Mouse (Mus musculus): ENCODE data around the gene Lnpk.

Lnpk gene

DNA sequence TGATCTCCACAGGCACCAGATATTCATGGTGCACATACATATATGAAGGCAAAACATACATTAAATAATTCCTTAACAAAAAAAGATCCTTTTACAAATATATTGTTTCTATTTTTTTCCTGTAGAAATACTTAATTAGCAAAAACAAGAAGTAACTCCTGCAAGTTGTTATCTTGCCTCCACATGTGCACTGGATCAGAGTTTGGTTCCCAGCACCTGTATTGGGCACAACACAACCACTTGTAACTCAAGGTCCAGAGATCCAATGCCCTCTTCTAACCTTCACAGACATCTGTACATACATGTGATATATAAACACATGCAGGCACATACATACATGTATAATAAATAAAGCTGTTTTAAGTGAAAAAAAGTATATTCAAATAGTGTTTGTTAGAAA, 27.3 kb downstream of the Lnpk start:
- no peaks in the 10 kb centered on the region for H3K4me1 ChIP-seq (replicated peaks; ENCODE audit: low read depth, low read length)
- no peaks in the 10 kb centered on the region for H3K9me3 ChIP-seq (ENCODE audit: low read length)
- H3K4me3 ChIP-seq (replicated peaks; ENCODE audit: low read length), result no peak overlapping the region
- H3K36me3 ChIP-seq (ENCODE audit: insufficient read depth, low read length), result 0 out of 2 replicates have a peak, but pooled peaks cover 8% of the 10 kb centered on the region
- no peaks in the 10 kb centered on the region for H3K27me3 ChIP-seq (ENCODE audit: insufficient read depth, low read length)
- no peak for TF ChIP-seq NANOG (IDR thresholded peaks at IDR 0.05; ENCODE audit: borderline replicate concordance, low read length)
- no peak for TF ChIP-seq CTCF (conservative IDR thresholded peaks at IDR 0.05; ENCODE audit: low read length)
- no peak for TF ChIP-seq POU5F1 (IDR thresholded peaks at IDR 0.05; ENCODE audit: borderline replicate concordance, low read length)

DNA sequence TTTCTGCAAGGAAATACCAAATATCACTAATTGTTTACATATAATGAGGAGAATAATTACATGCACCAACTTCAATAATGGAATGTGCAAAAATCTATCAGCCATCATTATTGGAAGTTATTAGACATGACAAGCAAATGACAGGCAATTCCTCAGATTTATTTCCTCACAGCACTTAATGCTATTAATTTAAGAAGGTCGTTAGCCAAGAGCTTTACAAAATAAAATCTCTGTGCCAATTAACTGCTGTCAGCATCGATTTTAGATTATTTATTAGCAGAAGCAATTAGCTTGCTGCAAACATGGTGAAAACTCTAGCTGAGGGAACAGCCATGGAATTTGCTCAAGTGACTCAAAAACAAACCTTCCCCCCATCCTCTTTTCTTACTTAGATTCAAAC, 30.9 kb downstream of the Lnpk start:
- no peaks in the 10 kb centered on the region for H3K9me3 ChIP-seq (ENCODE audit: low read length)
- no peak overlapping the region for H3K4me3 ChIP-seq (replicated peaks; ENCODE audit: low read length)
- no peaks in the 10 kb centered on the region for H3K4me1 ChIP-seq (replicated peaks; ENCODE audit: low read depth, low read length)
- H3K36me3 ChIP-seq (ENCODE audit: insufficient read depth, low read length), result 0 out of 2 replicates have a peak, but pooled peaks cover 5% of the 10 kb centered on the region
- no peaks in the 10 kb centered on the region for H3K27me3 ChIP-seq (ENCODE audit: insufficient read depth, low read length)
- TF ChIP-seq NANOG (IDR thresholded peaks at IDR 0.05; ENCODE audit: borderline replicate concordance, low read length) (no peak), CTCF (conservative IDR thresholded peaks at IDR 0.05; ENCODE audit: low read length) (no peak), POU5F1 (IDR thresholded peaks at IDR 0.05; ENCODE audit: borderline replicate concordance, low read length) (no peak)

DNA sequence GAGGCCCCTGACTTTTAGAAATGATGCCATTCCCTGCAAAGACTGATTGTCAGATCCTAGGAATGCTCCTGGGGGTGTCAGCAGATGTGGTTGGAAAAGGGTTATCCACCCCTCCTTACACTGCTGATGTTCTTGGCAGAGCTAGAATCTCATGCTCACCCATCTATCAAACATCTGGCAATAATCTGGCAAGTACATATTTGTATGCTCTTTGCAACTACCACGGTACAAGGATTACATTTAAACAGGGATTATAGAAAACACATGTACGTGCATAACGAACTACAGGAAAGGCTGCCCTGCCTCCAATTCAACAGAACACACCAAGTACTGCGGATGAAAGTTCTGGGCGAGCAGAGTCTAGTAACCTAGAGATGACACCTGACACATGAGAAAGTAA, 70.9 kb downstream of the Lnpk start:
- no peaks in the 10 kb centered on the region for H3K27me3 ChIP-seq (ENCODE audit: insufficient read depth, low read length)
- H3K36me3 ChIP-seq (ENCODE audit: insufficient read depth, low read length), result no peaks in the 10 kb centered on the region
- H3K9me3 ChIP-seq (ENCODE audit: low read length), result peaks cover 8% of the 10 kb centered on the region
- no peak overlapping the region for H3K4me3 ChIP-seq (replicated peaks; ENCODE audit: low read length)
- TF ChIP-seq CTCF (conservative IDR thresholded peaks at IDR 0.05; ENCODE audit: low read length) (no peak), POU5F1 (IDR thresholded peaks at IDR 0.05; ENCODE audit: borderline replicate concordance, low read length) (no peak), NANOG (IDR thresholded peaks at IDR 0.05; ENCODE audit: borderline replicate concordance, low read length) (no peak)
- H3K4me1 ChIP-seq (replicated peaks; ENCODE audit: low read depth, low read length), result no peaks in the 10 kb centered on the region

- Histone ChIP-seq H3K27me3 (ENCODE audit: insufficient read depth, low read length) (no peaks in the 10 kb centered on the region), H3K4me3 (replicated peaks; ENCODE audit: low read length) (no peak overlapping the region), H3K36me3 (ENCODE audit: insufficient read depth, low read length) (no peaks in the 10 kb centered on the region), H3K4me1 (replicated peaks; ENCODE audit: low read depth, low read length) (no peaks in the 10 kb centered on the region), H3K9me3 (ENCODE audit: low read length) (peaks cover 8% of the 10 kb centered on the region)
- TF ChIP-seq POU5F1 (IDR thresholded peaks at IDR 0.05; ENCODE audit: borderline replicate concordance, low read length) (no peak), CTCF (conservative IDR thresholded peaks at IDR 0.05; ENCODE audit: low read length) (no peak), NANOG (IDR thresholded peaks at IDR 0.05; ENCODE audit: borderline replicate concordance, low read length) (no peak)
These were observed 72.8 kb downstream of the Lnpk start for GRCm38 (mm10) chr2:74506439-74506838.

DNA sequence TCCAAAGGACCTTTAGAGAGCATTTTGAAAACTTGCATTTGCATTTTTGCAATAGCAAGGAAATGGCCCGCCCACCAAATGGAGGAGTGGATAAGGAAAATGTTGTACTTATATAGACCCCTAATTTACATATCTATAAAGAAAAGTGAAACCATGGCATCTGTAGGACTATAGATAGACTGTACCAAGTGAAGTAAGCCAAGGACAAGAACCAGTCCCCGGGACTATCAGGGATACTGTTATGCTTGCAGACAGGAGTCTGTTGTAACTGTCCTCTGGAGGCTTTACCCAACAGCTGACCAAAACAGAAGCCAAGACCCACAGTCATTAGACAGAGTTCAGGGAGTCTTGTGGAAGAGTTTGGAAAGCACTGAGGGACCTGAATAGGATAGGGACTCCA, 78.9 kb downstream of the Lnpk start:
- Histone ChIP-seq H3K4me1 (replicated peaks; ENCODE audit: low read depth, low read length) (no peaks in the 10 kb centered on the region), H3K27me3 (ENCODE audit: insufficient read depth, low read length) (no peaks in the 10 kb centered on the region), H3K9me3 (ENCODE audit: low read length) (no peaks in the 10 kb centered on the region), H3K36me3 (ENCODE audit: insufficient read depth, low read length) (no peaks in the 10 kb centered on the region), H3K4me3 (replicated peaks; ENCODE audit: low read length) (no peak overlapping the region)
- TF ChIP-seq NANOG (IDR thresholded peaks at IDR 0.05; ENCODE audit: borderline replicate concordance, low read length) (no peak), POU5F1 (IDR thresholded peaks at IDR 0.05; ENCODE audit: borderline replicate concordance, low read length) (no peak), CTCF (conservative IDR thresholded peaks at IDR 0.05; ENCODE audit: low read length) (no peak)

DNA sequence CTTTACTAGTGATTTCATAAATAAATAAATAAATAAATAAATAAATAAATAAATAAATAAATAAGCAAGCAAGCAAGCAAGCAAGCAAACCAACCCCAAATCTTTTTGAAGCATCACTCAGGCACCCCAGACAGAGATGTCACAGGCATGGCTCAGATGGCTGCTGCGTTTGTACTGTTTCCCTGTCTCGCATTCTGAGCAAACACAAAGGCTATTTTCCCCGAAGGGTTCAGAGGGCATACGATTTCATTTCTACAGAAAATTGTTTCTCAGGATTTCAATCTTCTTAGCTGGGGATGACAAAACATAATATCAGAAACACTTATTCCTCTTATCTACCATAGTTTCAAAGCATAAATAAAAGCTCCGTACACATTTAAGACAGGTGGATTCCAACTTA, 81.4 kb downstream of the Lnpk start:
- H3K9me3 ChIP-seq (ENCODE audit: low read length), result no peaks in the 10 kb centered on the region
- H3K4me1 ChIP-seq (replicated peaks; ENCODE audit: low read depth, low read length), result no peaks in the 10 kb centered on the region
- no peaks in the 10 kb centered on the region for H3K36me3 ChIP-seq (ENCODE audit: insufficient read depth, low read length)
- H3K4me3 ChIP-seq (replicated peaks; ENCODE audit: low read length), result no peak overlapping the region
- H3K27me3 ChIP-seq (ENCODE audit: insufficient read depth, low read length), result no peaks in the 10 kb centered on the region
- TF ChIP-seq NANOG (IDR thresholded peaks at IDR 0.05; ENCODE audit: borderline replicate concordance, low read length) (no peak), POU5F1 (IDR thresholded peaks at IDR 0.05; ENCODE audit: borderline replicate concordance, low read length) (no peak), CTCF (conservative IDR thresholded peaks at IDR 0.05; ENCODE audit: low read length) (no peak)

DNA sequence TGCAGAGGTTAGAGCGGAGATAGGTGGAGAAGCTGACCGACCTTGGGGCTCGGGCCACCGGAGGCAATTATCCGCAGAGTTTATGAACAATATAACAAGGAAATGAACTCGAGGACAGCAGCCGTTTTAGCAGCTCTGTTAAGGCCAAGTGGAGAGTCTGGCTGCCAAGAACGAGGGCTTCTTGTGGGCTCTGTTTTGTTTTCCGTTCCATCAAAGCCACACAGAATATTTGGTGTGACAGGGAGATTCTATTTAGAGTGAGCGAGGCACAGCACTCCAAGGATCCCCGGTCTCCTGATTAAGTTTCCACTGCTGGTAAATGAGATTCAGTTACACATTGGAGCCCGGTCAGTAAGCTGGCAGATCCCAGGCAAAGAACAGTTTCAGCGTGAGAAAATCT, 87.8 kb downstream of the Lnpk start:
- Histone ChIP-seq H3K4me3 (replicated peaks; ENCODE audit: low read length) (no peak overlapping the region), H3K4me1 (replicated peaks; ENCODE audit: low read depth, low read length) (no peaks in the 10 kb centered on the region), H3K27me3 (ENCODE audit: insufficient read depth, low read length) (no peaks in the 10 kb centered on the region), H3K36me3 (ENCODE audit: insufficient read depth, low read length) (no peaks in the 10 kb centered on the region), H3K9me3 (ENCODE audit: low read length) (no peaks in the 10 kb centered on the region)
- TF ChIP-seq NANOG (IDR thresholded peaks at IDR 0.05; ENCODE audit: borderline replicate concordance, low read length) (no peak), POU5F1 (IDR thresholded peaks at IDR 0.05; ENCODE audit: borderline replicate concordance, low read length) (no peak), CTCF (conservative IDR thresholded peaks at IDR 0.05; ENCODE audit: low read length) (no peak)

- Histone ChIP-seq H3K27me3 (ENCODE audit: insufficient read depth, low read length) (no peaks in the 10 kb centered on the region), H3K9me3 (ENCODE audit: low read length) (no peaks in the 10 kb centered on the region), H3K36me3 (ENCODE audit: insufficient read depth, low read length) (no peaks in the 10 kb centered on the region), H3K4me3 (replicated peaks; ENCODE audit: low read length) (no peak overlapping the region), H3K4me1 (replicated peaks; ENCODE audit: low read depth, low read length) (no peaks in the 10 kb centered on the region)
- TF ChIP-seq CTCF (conservative IDR thresholded peaks at IDR 0.05; ENCODE audit: low read length), result no peak
These were observed 89.0 kb downstream of the Lnpk start for GRCm38 (mm10) chr2:74490186-74490585.

DNA sequence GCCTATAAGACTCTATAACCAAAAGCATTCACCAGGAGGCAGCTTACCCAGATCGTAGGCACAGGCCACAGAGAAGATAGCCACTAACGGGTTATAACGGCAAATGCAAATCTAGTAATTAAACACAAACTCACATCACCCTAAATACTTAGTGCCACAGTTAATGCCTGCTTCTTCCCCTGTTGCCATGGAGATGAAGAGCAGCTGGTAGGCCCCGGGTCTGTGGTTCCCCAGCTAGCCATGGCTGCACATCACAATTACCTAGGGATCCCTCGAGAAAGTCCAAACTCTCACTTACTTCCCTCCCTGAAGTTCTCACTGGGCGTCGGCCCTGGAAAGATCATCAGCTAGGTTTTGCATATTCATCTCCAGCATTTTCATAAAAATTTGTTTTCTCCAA, 90.8 kb downstream of the Lnpk start:
- H3K4me1 ChIP-seq (replicated peaks; ENCODE audit: low read depth, low read length), result no peaks in the 10 kb centered on the region

More for the DNA sequence above, 90.8 kb downstream of the Lnpk start:
- Histone ChIP-seq H3K27me3 (ENCODE audit: insufficient read depth, low read length) (no peaks in the 10 kb centered on the region), H3K9me3 (ENCODE audit: low read length) (no peaks in the 10 kb centered on the region), H3K36me3 (ENCODE audit: insufficient read depth, low read length) (no peaks in the 10 kb centered on the region), H3K4me3 (replicated peaks; ENCODE audit: low read length) (no peak overlapping the region)
- TF ChIP-seq CTCF (conservative IDR thresholded peaks at IDR 0.05; ENCODE audit: low read length) (no peak), NANOG (IDR thresholded peaks at IDR 0.05; ENCODE audit: borderline replicate concordance, low read length) (no peak), POU5F1 (IDR thresholded peaks at IDR 0.05; ENCODE audit: borderline replicate concordance, low read length) (no peak)
